Mouse (Mus musculus) liver, postnatal 0 days (tissue): ENCODE measurements around the gene Utp14b.

ENCODE experiments used
- CTCF ChIP-seq: sonication (generic); IDR thresholded peaks from 2 replicates; pipeline ENCODE4 v1.5.1; 2016; ENCODE audit warnings: antibody characterized with exemption, low read depth
- EP300 ChIP-seq: IDR thresholded peaks from 2 replicates; pipeline ENCODE4 v1.6.1; 2016; ENCODE audit warnings: antibody characterized with exemption, low read depth, mild to moderate bottlenecking

- TF ChIP-seq CTCF (no peak), EP300 (no peak)
Measured at GRCm38 (mm10) chr1:78710026-78710425, 52.2 kb downstream of the Utp14b start.
